21 mouse cellular contexts compared by ENCODE assay signal in genomic region chr3:56793054-56793453, GRCm38 (mm10).
DNase-seq lines count a peak whose midpoint lies in the region; ATAC-seq and TF ChIP-seq lines count a peak whose summit lies in the region.
"Had no signal": no experiment of that assay in that cellular context is flagged by ENCODE, and none has a peak within 500 bp of the region (broad histone marks: within the 10 kb centered on the region; RNA-seq: fewer than 3 reads in every experiment).

No protein-coding gene starts in this region.

- 12% methylated on average over 1 of the region's 1 CpGs for WGBS in liver, adult 2 months
- WGBS in liver, embryonic 11.5 days: 52% methylated on average over 1 of the region's 1 CpGs
- 24% methylated on average over 1 of the region's 1 CpGs for WGBS in liver, postnatal 0 days (ENCODE audit: insufficient replicate concordance)

- H3K9me3 ChIP-seq in liver, embryonic 11.5 days (ENCODE audit: control insufficient read depth, low read length): no peaks in the 10 kb centered on the region
- H3K9me3 ChIP-seq in liver, postnatal 0 days (ENCODE audit: low read length): no peaks in the 10 kb centered on the region

- no peak overlapping the region for H3K4me3 ChIP-seq in liver, adult 2 months (ENCODE audit: insufficient read depth, low read depth, low read length)
- H3K4me3 ChIP-seq in liver, embryonic 11.5 days (ENCODE audit: low read depth, low read length): no peak overlapping the region
- no peak overlapping the region for H3K4me3 ChIP-seq in liver, postnatal 0 days (ENCODE audit: low read depth, low read length)

- TF ChIP-seq CTCF in liver, adult 2 months (IDR thresholded peaks at IDR 0.05; ENCODE audit: low read depth, low read length): no peak
- TF ChIP-seq CTCF in liver, postnatal 0 days (IDR thresholded peaks at IDR 0.05; ENCODE audit: low read depth): no peak

- H3K79me2 ChIP-seq in liver, adult 2 months (ENCODE audit: control insufficient read depth, insufficient read depth, low read length): no peaks in the 10 kb centered on the region

- no peaks in the 10 kb centered on the region for H3K27me3 ChIP-seq in liver, adult 2 months (ENCODE audit: control insufficient read depth, insufficient read depth, low read length)
- H3K27me3 ChIP-seq in liver, embryonic 11.5 days (replicated peaks; ENCODE audit: control insufficient read depth, insufficient read depth, low read length): no peaks in the 10 kb centered on the region
- no peaks in the 10 kb centered on the region for H3K27me3 ChIP-seq in liver, postnatal 0 days (ENCODE audit: insufficient read depth, low read length)
- H3K27me3 ChIP-seq: CH12.LX had no signal

- no peaks in the 10 kb centered on the region for H3K36me3 ChIP-seq in liver, adult 2 months (ENCODE audit: control insufficient read depth, insufficient read depth, low read length)
- H3K36me3 ChIP-seq in liver, embryonic 11.5 days (ENCODE audit: control insufficient read depth, insufficient read depth, low read length): no peaks in the 10 kb centered on the region
- no peaks in the 10 kb centered on the region for H3K36me3 ChIP-seq in liver, postnatal 0 days (replicated peaks; ENCODE audit: insufficient read depth, low read length)
- H3K36me3 ChIP-seq: G1E had no signal

- no peak overlapping the region for H3K4me2 ChIP-seq in liver, embryonic 11.5 days
- no peak overlapping the region for H3K4me2 ChIP-seq in liver, postnatal 0 days (ENCODE audit: low read depth, low read length)

- no peak for ATAC-seq in liver, embryonic 11.5 days (replicated peaks; ENCODE audit: low FRiP score)
- ATAC-seq in liver, postnatal 0 days: peak; percentile 68
- ATAC-seq: activated CD4-positive, CD25-positive, alpha-beta regulatory T cell, adult 4 months; CD4-positive, CD25-positive, alpha-beta regulatory T cell, adult 4 months; Patski had no signal

- no peak overlapping the region for H3K9ac ChIP-seq in liver, adult 2 months (ENCODE audit: low read depth, low read length)
- H3K9ac ChIP-seq in liver, embryonic 11.5 days (ENCODE audit: low read depth, low read length): no peak overlapping the region
- H3K9ac ChIP-seq in liver, postnatal 0 days (replicated peaks): no peak overlapping the region

- no peaks in the 10 kb centered on the region; the same call in none of the 2 replicates for H3K4me1 ChIP-seq in liver, adult 2 months (ENCODE audit: control insufficient read depth, insufficient read depth, low read length)
- H3K4me1 ChIP-seq in liver, embryonic 11.5 days (replicated peaks; ENCODE audit: control insufficient read depth, insufficient read depth, low read length): no peaks in the 10 kb centered on the region
- H3K4me1 ChIP-seq in liver, postnatal 0 days (ENCODE audit: insufficient read depth): no peaks in the 10 kb centered on the region

- H3K27ac ChIP-seq in liver, adult 2 months (replicated peaks; ENCODE audit: insufficient read depth, low read depth, low read length): no peak overlapping the region
- no peak overlapping the region for H3K27ac ChIP-seq in liver, embryonic 11.5 days (ENCODE audit: low read depth, low read length)
- H3K27ac ChIP-seq in liver, postnatal 0 days (ENCODE audit: low read depth): no peak overlapping the region

- TF ChIP-seq EP300 in liver, postnatal 0 days (IDR thresholded peaks at IDR 0.05; ENCODE audit: low read depth): no peak

- TF ChIP-seq POLR2A in liver, adult 2 months (IDR thresholded peaks at IDR 0.05; ENCODE audit: extremely low read depth, insufficient read depth, low read length): no peak

- DNase-seq in heart, adult 11 months: peak; percentile 12
- no peak for DNase-seq in heart, adult 9 months (ENCODE audit: low spot score in 2 of 2)
- DNase-seq in liver, adult 2 months (ENCODE audit: extremely low read depth, low read depth, low spot score): peak; percentile 50
- DNase-seq in liver, embryonic 11.5 days (ENCODE audit: low spot score): no peak
- DNase-seq in liver, postnatal 0 days: no peak
- no peak for DNase-seq in liver
- DNase-seq: adrenal gland, adult 2 months; adrenal gland, adult 8-10 months; adrenal gland, postnatal 10 days; adrenal gland, postnatal 14 days; adrenal gland, postnatal 25 days; adrenal gland, postnatal 36 days; B cell, adult 2 months; cerebellum, adult 11 months; cerebellum, adult 11-12 months; cerebellum, adult 18-20 months had no signal

Comparison
In these comparisons a context has a peak if more than half of its experiments do, and no peak if none do; other contexts are left out.
1. DNase-seq: peak in heart, adult 11 months (single experiment) and liver, adult 2 months (single experiment); none in heart, adult 9 months (0 of 2), liver, embryonic 11.5 days (single experiment), liver, postnatal 0 days (single experiment) and liver (single experiment).